Mouse (Mus musculus) embryonic facial prominence, embryonic 13.5 days (tissue): ENCODE data around the gene Wasf3. TPM values are rescaled to one million over a fixed set of nuclear protein-coding genes. Genes with fewer than 3 reads are reported as not detected.
A peak's percentile ranks its signal among the peaks of the same experiment; 100 is the strongest.

Experiments
- ATAC-seq: fragments of 200-750 bp; cut with Nextera tagmentation; 2 replicates; pipeline ENCODE4 v1.8.0; 2017; ENCODE audit warnings: low read depth; ENCODE audit not compliant: insufficient number of reproducible peaks, insufficient read depth, low FRiP score, low TSS enrichment
- H3K27ac ChIP-seq: fragments of 300-500 bp; sonication (generic); 2 replicates; pipeline ENCODE4 v1.5.1; 2015; ENCODE audit warnings: moderate library complexity, mild to moderate bottlenecking, inconsistent platforms
- H3K27me3 ChIP-seq: fragments of 300-500 bp; sonication (generic); 2 replicates; pipeline ENCODE4 v1.6.1; 2015; ENCODE audit warnings: mild to moderate bottlenecking, inconsistent platforms
- H3K36me3 ChIP-seq: fragments of 300-500 bp; sonication (generic); 2 replicates; pipeline ENCODE4 v1.6.1; 2015; ENCODE audit warnings: mild to moderate bottlenecking, inconsistent platforms
- H3K4me1 ChIP-seq: fragments of 300-500 bp; sonication (generic); 2 replicates; pipeline ENCODE4 v1.6.1; 2015; ENCODE audit warnings: inconsistent platforms
- H3K4me2 ChIP-seq: fragments of 300-500 bp; sonication (generic); 2 replicates; pipeline ENCODE4 v1.6.1; 2015; ENCODE audit warnings: moderate library complexity, mild to moderate bottlenecking, inconsistent platforms
- H3K4me3 ChIP-seq: fragments of 300-500 bp; sonication (generic); 2 replicates; pipeline ENCODE4 v1.5.1; 2015; ENCODE audit warnings: mild to moderate bottlenecking, inconsistent platforms
- H3K9ac ChIP-seq: fragments of 300-500 bp; sonication (generic); 2 replicates; pipeline ENCODE4 v1.6.1; 2015; ENCODE audit warnings: mild to moderate bottlenecking, inconsistent platforms
- H3K9me3 ChIP-seq: fragments of 300-500 bp; sonication (generic); 2 replicates; pipeline ENCODE4 v1.6.1; 2016; ENCODE audit warnings: inconsistent platforms
- WGBS: fragments of 180-500 bp; shearing (Covaris S2); methylation state at CpG from one replicate; pipeline ENCODE4 v1.1.7; 2015; ENCODE audit warnings: mixed read lengths; 5-methylcytosine and 5-hydroxymethylcytosine counted together
- polyA plus RNA-seq: library from polyadenylated mRNA; unstranded; fragments of >200 nt; fragmentation: Nextera tagmentation; extraction: Ambion mirVana; gene quantifications from 2 replicates; pipeline ENCODE4 v1.2.1, GENCODE M21; 2015

The Wasf3 gene
- polyA plus RNA-seq, 1 experiment from 2014 or later: 4.8 TPM

DNA sequence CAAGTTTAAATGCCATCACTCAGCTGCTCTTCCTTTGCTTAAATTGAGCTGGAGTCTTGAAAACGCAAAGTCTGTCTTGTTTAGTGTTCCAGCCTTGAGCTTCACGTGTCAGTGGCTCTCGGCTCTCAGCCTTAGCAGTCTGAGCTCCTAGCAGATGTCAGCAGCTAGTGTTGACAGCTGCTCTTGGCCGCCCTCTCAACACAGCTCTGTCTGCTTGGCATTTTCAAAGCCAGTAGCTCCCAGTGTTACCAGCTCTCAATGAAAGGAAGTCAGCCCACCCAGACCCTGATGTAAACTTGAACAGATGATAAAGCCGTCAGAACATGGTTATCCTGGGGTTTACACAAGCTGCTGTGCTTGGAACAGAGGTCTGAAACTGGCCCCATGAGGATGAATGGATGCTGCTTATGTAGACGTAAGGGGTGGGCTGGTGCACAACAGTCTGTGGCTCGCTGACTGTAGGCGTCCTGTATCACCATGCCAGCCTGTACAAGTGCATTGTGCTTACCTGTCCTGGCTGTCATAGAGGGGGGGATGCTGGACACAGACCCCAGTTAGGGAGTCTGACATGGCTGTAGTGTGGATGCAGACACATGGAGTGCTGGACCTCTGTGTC, 40.0 kb downstream of the Wasf3 start:
- no peak overlapping the region for H3K9ac ChIP-seq
- no peaks in the 10 kb centered on the region for H3K9me3 ChIP-seq
- no peak overlapping the region for H3K4me2 ChIP-seq
- H3K36me3 ChIP-seq: no peaks in the 10 kb centered on the region
- ATAC-seq: no peak
- H3K27me3 ChIP-seq: no peaks in the 10 kb centered on the region
- peaks cover 7% of the 10 kb centered on the region; the same call in 1 of the 2 replicates for H3K4me1 ChIP-seq
- no peak overlapping the region for H3K4me3 ChIP-seq
- no peak overlapping the region for H3K27ac ChIP-seq
- WGBS: 75% methylated on average over 8 of the region's 8 CpGs

DNA sequence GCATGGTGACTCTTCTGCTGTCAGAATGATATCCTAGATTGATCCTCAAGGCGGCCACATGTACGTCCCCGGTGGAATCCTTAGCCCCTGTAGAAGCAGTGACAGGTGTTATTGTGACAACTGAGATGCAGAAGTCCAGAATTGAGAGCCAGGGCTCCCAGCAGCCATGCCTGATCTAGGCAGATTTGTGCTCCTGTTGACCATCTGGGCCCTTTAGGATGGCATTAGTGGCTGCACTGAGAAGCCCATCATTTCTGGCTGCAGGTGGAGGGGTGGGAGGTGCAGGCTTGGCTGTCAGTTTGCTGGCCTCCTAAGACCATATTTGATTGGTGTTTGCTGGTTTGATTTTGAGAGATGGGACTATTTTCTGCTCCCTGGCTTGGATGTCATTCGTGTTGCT, 40.9 kb downstream of the Wasf3 start:
- no peak for ATAC-seq
- 86% methylated on average over 4 of the region's 4 CpGs for WGBS
- H3K36me3 ChIP-seq: no peaks in the 10 kb centered on the region
- H3K27ac ChIP-seq: no peak overlapping the region
- H3K9me3 ChIP-seq: no peaks in the 10 kb centered on the region
- peaks cover 7% of the 10 kb centered on the region; the same call in 1 of the 2 replicates for H3K4me1 ChIP-seq
- no peak overlapping the region for H3K4me2 ChIP-seq
- H3K9ac ChIP-seq: no peak overlapping the region
- H3K27me3 ChIP-seq: no peaks in the 10 kb centered on the region
- no peak overlapping the region for H3K4me3 ChIP-seq

- H3K27ac ChIP-seq: no peak overlapping the region
Measured at GRCm38 (mm10) chr5:146428109-146428508, 43.3 kb downstream of the Wasf3 start.

DNA sequence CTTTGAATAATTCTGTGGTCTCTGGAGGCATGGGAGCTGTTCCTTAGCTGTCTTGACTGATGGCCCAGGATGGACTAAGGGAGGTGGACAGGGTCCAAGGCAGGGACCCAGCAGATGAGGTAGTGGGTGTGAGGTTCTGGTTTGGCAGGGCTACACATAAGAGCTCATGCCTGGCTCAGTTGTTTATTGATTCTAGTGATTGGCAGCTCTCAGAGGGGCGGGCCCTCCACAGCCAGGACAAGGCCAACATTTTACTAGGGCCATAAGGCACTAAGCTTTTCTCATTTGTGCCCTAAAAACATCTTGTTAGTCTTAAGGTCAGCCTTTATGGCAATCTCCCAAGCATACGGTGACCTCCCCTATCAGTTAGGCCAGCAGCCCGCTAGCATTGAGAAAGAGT, 47.0 kb downstream of the Wasf3 start:
- WGBS: 93% methylated on average over 3 of the region's 3 CpGs
- Histone ChIP-seq H3K4me3 (no peak overlapping the region), H3K36me3 (0 out of 2 replicates have a peak, but pooled peaks cover 4% of the 10 kb centered on the region), H3K9me3 (no peaks in the 10 kb centered on the region), H3K4me2 (no peak overlapping the region), H3K9ac (no peak overlapping the region), H3K27ac (no peak overlapping the region), H3K27me3 (no peaks in the 10 kb centered on the region), H3K4me1 (peaks cover 3% of the 10 kb centered on the region; the same call in 1 of the 2 replicates)
- no peak for ATAC-seq

More at GRCm38 (mm10) chr5:146428109-146428508, 43.3 kb downstream of the Wasf3 start:
- no peak overlapping the region for H3K4me3 ChIP-seq
- ATAC-seq: no peak
- no peaks in the 10 kb centered on the region for H3K9me3 ChIP-seq
- no peaks in the 10 kb centered on the region for H3K27me3 ChIP-seq
- H3K4me1 ChIP-seq: peaks cover 7% of the 10 kb centered on the region; the same call in 1 of the 2 replicates
- no peak overlapping the region for H3K9ac ChIP-seq
- no peaks in the 10 kb centered on the region for H3K36me3 ChIP-seq
- WGBS: 42% methylated on average over 4 of the region's 4 CpGs
- H3K4me2 ChIP-seq: no peak overlapping the region

DNA sequence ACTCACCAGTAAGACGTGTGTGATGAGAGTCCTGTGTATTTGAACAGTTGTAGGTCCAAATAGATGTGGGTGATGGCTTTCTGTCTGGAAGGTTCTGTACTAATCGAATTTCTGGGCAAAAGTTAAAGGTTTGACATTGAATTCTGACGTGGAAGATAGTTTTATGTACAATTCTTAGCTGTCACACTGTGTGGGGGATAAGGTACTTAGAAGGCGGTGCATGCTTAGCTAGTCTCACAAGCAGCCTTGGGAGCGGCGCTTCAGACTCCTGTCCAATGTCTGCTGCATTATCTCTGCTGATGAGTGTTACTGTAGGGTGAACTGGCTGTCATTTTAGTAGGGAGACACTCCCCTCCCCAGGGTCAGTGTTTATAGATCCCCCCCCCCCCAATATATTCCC, 47.7 kb downstream of the Wasf3 start:
- Histone ChIP-seq H3K4me3 (no peak overlapping the region), H3K4me1 (no peaks in the 10 kb centered on the region), H3K36me3 (peaks cover 7% of the 10 kb centered on the region; the same call in 1 of the 2 replicates), H3K27me3 (no peaks in the 10 kb centered on the region), H3K9me3 (no peaks in the 10 kb centered on the region), H3K9ac (no peak overlapping the region), H3K4me2 (no peak overlapping the region), H3K27ac (no peak overlapping the region)
- ATAC-seq: no peak
- WGBS: 92% methylated on average over 6 of the region's 6 CpGs

GRCm38 (mm10) chr5:146435316-146435715, 50.5 kb downstream of the Wasf3 start:
- H3K4me1 ChIP-seq: peaks cover 9% of the 10 kb centered on the region
- H3K27me3 ChIP-seq: no peaks in the 10 kb centered on the region
- H3K9ac ChIP-seq: no peak overlapping the region
- 89% methylated on average over 16 of the region's 16 CpGs for WGBS
- H3K27ac ChIP-seq: no peak overlapping the region
- H3K4me3 ChIP-seq: no peak overlapping the region
- no peak for ATAC-seq
- peaks cover 15% of the 10 kb centered on the region for H3K36me3 ChIP-seq
- no peak overlapping the region for H3K4me2 ChIP-seq
- H3K9me3 ChIP-seq: peaks cover 4% of the 10 kb centered on the region; the same call in 1 of the 2 replicates

DNA sequence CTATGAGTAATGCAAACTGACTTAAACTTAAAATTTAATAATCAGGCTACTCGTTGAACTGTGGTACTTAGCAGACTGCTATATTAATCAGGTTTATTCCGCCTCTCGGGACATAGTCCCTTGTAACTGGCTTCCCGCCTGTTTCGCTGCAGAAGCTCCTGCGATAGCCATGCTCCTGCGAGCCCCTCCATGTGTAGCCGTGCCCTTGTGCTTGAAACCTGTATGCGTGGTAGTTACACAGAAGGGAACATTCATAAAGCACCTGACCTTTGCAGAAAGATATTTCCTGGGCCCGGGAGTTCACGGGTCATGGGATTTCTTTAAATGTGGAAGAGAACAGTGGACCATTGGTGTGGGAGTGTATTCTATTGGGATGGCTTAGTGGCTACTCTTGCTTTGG, 52.0 kb downstream of the Wasf3 start:
- WGBS: 94% methylated on average over 11 of the region's 11 CpGs
- Histone ChIP-seq H3K36me3 (peaks cover 15% of the 10 kb centered on the region), H3K4me2 (no peak overlapping the region), H3K9ac (no peak overlapping the region), H3K9me3 (peaks cover 4% of the 10 kb centered on the region; the same call in 1 of the 2 replicates), H3K4me3 (no peak overlapping the region), H3K27ac (no peak overlapping the region), H3K4me1 (peaks cover 9% of the 10 kb centered on the region), H3K27me3 (no peaks in the 10 kb centered on the region)
- no peak for ATAC-seq

DNA sequence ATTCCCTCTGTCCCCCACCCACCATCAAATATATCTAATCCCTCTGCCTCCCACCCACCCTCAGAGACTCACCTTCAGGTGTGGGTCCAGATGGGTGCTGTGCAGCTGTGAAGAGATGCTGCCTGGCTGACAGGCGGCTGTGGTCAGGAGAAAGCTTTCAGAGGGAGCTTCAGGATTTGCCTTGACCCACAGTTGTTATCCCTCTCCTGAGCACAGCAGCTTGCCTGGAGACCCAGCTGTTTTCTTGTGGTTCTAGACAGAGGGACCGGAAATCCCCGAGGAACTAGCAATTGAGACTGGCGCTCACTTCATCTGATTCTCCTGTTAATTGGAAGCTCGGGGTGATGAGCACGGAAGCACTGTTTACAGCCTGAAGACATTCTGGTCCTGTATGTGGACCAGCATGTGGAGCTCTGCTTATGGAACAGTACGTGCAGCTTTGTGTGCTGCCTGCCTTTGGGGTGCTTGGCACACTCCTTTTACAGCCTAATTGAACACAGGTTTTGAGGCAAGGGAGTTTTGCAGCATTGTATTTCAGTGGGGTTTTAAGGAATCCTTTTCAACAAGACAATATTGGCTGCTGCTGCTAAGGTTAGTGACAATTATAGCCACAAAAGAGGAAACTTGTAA, 54.5 kb downstream of the Wasf3 start:
- no peak for ATAC-seq
- peaks cover 15% of the 10 kb centered on the region for H3K36me3 ChIP-seq

GRCm38 (mm10) chr5:146440273-146440672, 55.5 kb downstream of the Wasf3 start:
- Histone ChIP-seq H3K4me3 (no peak overlapping the region), H3K27ac (no peak overlapping the region), H3K9ac (no peak overlapping the region), H3K4me1 (peaks cover 9% of the 10 kb centered on the region), H3K36me3 (peaks cover 14% of the 10 kb centered on the region), H3K27me3 (no peaks in the 10 kb centered on the region), H3K9me3 (peaks cover 4% of the 10 kb centered on the region; the same call in 1 of the 2 replicates), H3K4me2 (no peak overlapping the region)
- WGBS: 91% methylated on average over 5 of the region's 5 CpGs
- ATAC-seq: no peak

More for the DNA sequence above, 54.5 kb downstream of the Wasf3 start:
- Histone ChIP-seq H3K4me1 (peaks cover 9% of the 10 kb centered on the region), H3K9ac (no peak overlapping the region), H3K4me2 (0 out of 2 replicates have a peak overlapping the region, but pooled peaks have one; percentile 3), H3K27me3 (no peaks in the 10 kb centered on the region), H3K4me3 (no peak overlapping the region), H3K9me3 (peaks cover 4% of the 10 kb centered on the region; the same call in 1 of the 2 replicates), H3K27ac (peak overlapping the region; percentile 68)
- WGBS: 44% methylated on average over 7 of the region's 7 CpGs

- Histone ChIP-seq H3K36me3 (peaks cover 11% of the 10 kb centered on the region), H3K4me2 (no peak overlapping the region), H3K9ac (no peak overlapping the region), H3K9me3 (peaks cover 4% of the 10 kb centered on the region; the same call in 1 of the 2 replicates), H3K27me3 (no peaks in the 10 kb centered on the region), H3K27ac (no peak overlapping the region), H3K4me3 (no peak overlapping the region), H3K4me1 (peaks cover 9% of the 10 kb centered on the region)
- no peak for ATAC-seq
- 79% methylated on average over 2 of the region's 2 CpGs for WGBS
Measured at GRCm38 (mm10) chr5:146442767-146443166, 58.0 kb downstream of the Wasf3 start.

- no peak for ATAC-seq
- no peak overlapping the region for H3K4me3 ChIP-seq
- H3K9me3 ChIP-seq: no peaks in the 10 kb centered on the region
- H3K9ac ChIP-seq: no peak overlapping the region
- no peak overlapping the region for H3K4me2 ChIP-seq
- whole genome bisulfite sequencing: 82% methylated on average over 2 of the region's 2 CpGs
- no peaks in the 10 kb centered on the region for H3K4me1 ChIP-seq
- 0 out of 2 replicates have a peak, but pooled peaks cover 6% of the 10 kb centered on the region for H3K36me3 ChIP-seq
- H3K27me3 ChIP-seq: no peaks in the 10 kb centered on the region
- H3K27ac ChIP-seq: no peak overlapping the region
Measured at GRCm38 (mm10) chr5:146446633-146447032, 61.8 kb downstream of the Wasf3 start.
